Mouse (Mus musculus) intestine, embryonic 14.5 days (tissue): Measurements from ENCODE around the gene Fkbp5. TPM values are rescaled to one million over a fixed set of nuclear protein-coding genes. Genes with fewer than 3 reads are reported as not detected.

Experiments used
- ATAC-seq: fragments of 200-750 bp; cut with Nextera tagmentation; replicated peaks from 2 replicates; pipeline ENCODE4 v1.8.0; 2017; ENCODE audit warnings: low read depth, moderate number of reproducible peaks, moderate TSS enrichment, moderate library complexity; ENCODE audit not compliant: low FRiP score, low TSS enrichment
- DNase-seq: peaks from one replicate; pipeline ENCODE4 v3.0.0-alpha.2; 2018; ENCODE audit warnings: low spot score
- H3K27ac ChIP-seq: fragments of 300-500 bp; sonication (generic); 2 replicates; pipeline ENCODE4 v1.5.1; 2014; ENCODE audit warnings: low read depth, mild to moderate bottlenecking, control low read depth
- H3K27me3 ChIP-seq: fragments of 300-500 bp; sonication (generic); replicated peaks from 2 replicates; pipeline ENCODE4 v1.6.1; 2014; ENCODE audit warnings: low read length, control low read depth; ENCODE audit not compliant: control insufficient read depth, insufficient read depth
- H3K36me3 ChIP-seq: fragments of 300-500 bp; sonication (generic); 2 replicates; pipeline ENCODE4 v1.6.1; 2014; ENCODE audit warnings: low read length, control low read depth; ENCODE audit not compliant: control insufficient read depth, insufficient read depth
- H3K4me1 ChIP-seq: fragments of 300-500 bp; sonication (generic); replicated peaks from 2 replicates; pipeline ENCODE4 v1.6.1; 2014; ENCODE audit warnings: low read length, control low read depth, mixed read lengths; ENCODE audit not compliant: control insufficient read depth, insufficient read depth
- H3K4me2 ChIP-seq: fragments of 300-500 bp; sonication (generic); 2 replicates; pipeline ENCODE4 v1.6.1; 2014; ENCODE audit warnings: low read length
- H3K4me3 ChIP-seq: fragments of 300-500 bp; sonication (generic); 2 replicates; pipeline ENCODE4 v1.5.1; 2014; ENCODE audit warnings: low read depth, low read length, control low read depth, mixed read lengths
- H3K9ac ChIP-seq: fragments of 300-500 bp; sonication (generic); 2 replicates; pipeline ENCODE4 v1.6.1; 2014; ENCODE audit warnings: mild to moderate bottlenecking, low read length
- H3K9me3 ChIP-seq: fragments of 300-500 bp; sonication (generic); 2 replicates; pipeline ENCODE4 v1.6.1; 2016; ENCODE audit warnings: low read length, control low read depth; ENCODE audit not compliant: control insufficient read depth
- WGBS: fragments of 180-500 bp; shearing (Covaris S2); extraction: QIAGEN DNeasy Blood & Tissue Kit; methylation state at CpG from one replicate; pipeline ENCODE4 v1.1.7; 2014; 5-methylcytosine and 5-hydroxymethylcytosine counted together
- polyA plus RNA-seq: library from polyadenylated mRNA; unstranded; fragments of >200 nt; fragmentation: Nextera tagmentation; extraction: Ambion mirVana; gene quantifications from 2 replicates; pipeline ENCODE4 v1.2.1, GENCODE M21; 2014

Fkbp5 gene
- polyA plus RNA-seq, 1 experiment from 2014 or later = 8.7 TPM

DNA sequence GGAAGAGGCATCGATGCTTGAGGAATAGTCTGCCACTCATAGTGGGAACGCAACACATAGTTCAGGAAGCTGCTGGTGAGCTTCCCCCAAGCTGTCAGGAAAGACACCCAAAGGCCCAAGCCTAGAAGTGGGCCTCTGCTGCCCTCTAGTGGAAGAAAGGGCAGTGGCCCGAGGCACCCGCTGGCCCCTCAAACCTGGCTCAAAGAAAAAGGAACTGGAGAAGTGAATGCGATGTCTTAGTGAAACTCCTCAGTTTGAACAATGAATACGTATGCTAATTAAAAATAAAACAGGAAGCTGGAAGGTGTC, 10.7 kb upstream of the Fkbp5 start:
- peak overlapping the region; percentile 39 for H3K4me2 ChIP-seq
- 0 out of 2 replicates have a peak, but pooled peaks have one; percentile 37 for ATAC-seq
- H3K27ac ChIP-seq = no peak overlapping the region

DNA sequence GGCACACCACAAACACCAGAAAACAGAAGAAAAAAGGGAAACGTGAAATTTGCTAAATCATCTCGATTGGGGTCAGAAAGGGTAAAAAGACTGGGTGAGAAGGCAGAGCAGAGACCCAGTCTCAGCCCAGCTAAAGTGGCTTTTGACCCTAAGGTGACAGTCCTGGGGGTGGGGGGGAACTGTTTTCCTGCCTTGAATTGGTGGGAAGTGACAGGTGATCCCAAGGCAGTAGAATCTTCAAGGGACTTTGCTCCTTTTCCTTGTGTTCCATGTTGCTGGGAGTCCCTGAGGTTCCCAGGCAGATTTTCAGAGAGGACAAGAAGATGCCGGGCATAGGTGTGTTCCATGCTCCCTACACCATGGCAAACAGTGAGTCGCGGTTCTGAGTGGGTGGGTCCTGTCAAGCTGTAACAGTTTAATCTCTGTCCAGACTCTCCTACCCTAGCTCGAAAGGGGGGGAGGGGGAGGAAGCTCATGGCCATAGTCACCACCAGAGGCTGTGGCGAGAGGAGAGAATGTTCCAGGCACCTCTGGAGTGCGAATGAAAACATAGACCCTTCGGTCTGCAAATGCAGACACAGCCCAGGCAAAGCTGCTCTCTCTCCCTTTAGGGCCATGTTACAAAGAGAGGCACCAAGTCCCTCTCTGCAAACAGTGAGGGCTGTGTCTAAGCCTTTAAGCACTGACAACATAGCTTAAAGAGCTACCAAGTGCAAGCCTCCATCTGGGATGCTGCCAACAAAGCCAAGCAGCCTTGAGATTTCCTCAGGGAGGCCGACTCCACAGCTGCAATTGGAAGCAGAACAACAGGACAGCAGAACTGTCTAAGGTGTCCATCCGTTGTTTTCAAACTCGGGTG, 10.1 kb upstream of the Fkbp5 start:
- 41% methylated on average over 12 of the region's 12 CpGs for WGBS
- Histone ChIP-seq H3K4me3 (no peak overlapping the region), H3K27me3 (no peaks in the 10 kb centered on the region), H3K27ac (no peak overlapping the region), H3K4me1 (peaks cover 15% of the 10 kb centered on the region; the same call in 1 of the 2 replicates), H3K4me2 (peak overlapping the region; percentile 39), H3K9ac (0 out of 2 replicates have a peak overlapping the region, but pooled peaks have one; percentile 7), H3K9me3 (no peaks in the 10 kb centered on the region), H3K36me3 (no peaks in the 10 kb centered on the region)
- DNase-seq (no peak), ATAC-seq (no peak)

More for the DNA sequence above, 10.7 kb upstream of the Fkbp5 start:
- WGBS = 6% methylated on average over 6 of the region's 6 CpGs
- peak; percentile 96 for DNase-seq
- H3K9me3 ChIP-seq = no peaks in the 10 kb centered on the region
- no peak overlapping the region for H3K9ac ChIP-seq
- H3K27me3 ChIP-seq = no peaks in the 10 kb centered on the region
- H3K4me1 ChIP-seq = peaks cover 15% of the 10 kb centered on the region; the same call in 1 of the 2 replicates
- H3K4me3 ChIP-seq = no peak overlapping the region
- H3K36me3 ChIP-seq = no peaks in the 10 kb centered on the region

- Histone ChIP-seq H3K4me1 (peaks cover 22% of the 10 kb centered on the region), H3K9ac (no peak overlapping the region), H3K4me2 (no peak overlapping the region), H3K4me3 (no peak overlapping the region), H3K27me3 (0 out of 2 replicates have a peak, but pooled peaks cover 4% of the 10 kb centered on the region), H3K36me3 (no peaks in the 10 kb centered on the region), H3K27ac (no peak overlapping the region), H3K9me3 (no peaks in the 10 kb centered on the region)
- DNase-seq = no peak
- ATAC-seq = no peak
- WGBS = 72% methylated on average over 4 of the region's 4 CpGs
Observed at GRCm38 (mm10) chr17:28524831-28525430, 7.6 kb upstream of the Fkbp5 start.

DNA sequence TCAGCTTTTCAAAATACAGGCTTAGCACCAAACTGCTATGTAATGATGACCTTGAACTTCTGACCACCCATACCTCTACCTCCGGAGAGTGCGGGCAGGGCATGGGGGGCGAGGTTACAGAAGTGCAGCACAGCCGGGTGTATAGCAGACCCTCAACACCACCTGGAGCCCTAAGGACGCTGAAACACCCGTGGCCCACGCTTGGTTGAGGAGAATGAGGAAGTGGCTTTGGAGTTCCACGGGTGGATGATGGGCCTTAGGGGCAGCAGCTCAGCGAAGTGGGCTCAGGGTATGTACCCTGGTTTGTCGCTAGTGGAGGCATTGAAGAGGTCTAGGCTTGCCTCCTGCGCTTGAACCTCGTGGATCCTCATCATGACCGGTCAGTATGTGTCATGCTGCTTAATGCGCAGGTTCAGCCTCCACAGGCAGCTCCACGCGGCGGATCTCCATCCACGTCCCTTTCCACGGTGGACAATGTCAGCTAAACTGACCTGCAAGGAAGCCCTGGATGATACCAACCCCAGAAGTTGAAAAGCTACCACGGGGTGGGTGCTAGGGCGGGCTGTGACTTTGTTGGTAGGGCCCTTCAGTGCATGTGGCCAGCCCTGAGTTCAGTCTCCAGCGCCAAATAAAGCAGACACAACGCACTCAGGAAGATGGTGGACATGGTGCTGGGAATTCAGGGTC, 6.8 kb upstream of the Fkbp5 start:
- Histone ChIP-seq H3K4me1 (peaks cover 22% of the 10 kb centered on the region), H3K27ac (no peak overlapping the region), H3K9me3 (no peaks in the 10 kb centered on the region), H3K27me3 (0 out of 2 replicates have a peak, but pooled peaks cover 4% of the 10 kb centered on the region), H3K4me3 (0 out of 2 replicates have a peak overlapping the region, but pooled peaks have one; percentile 64), H3K4me2 (peak overlapping the region; percentile 86), H3K36me3 (no peaks in the 10 kb centered on the region), H3K9ac (no peak overlapping the region)
- DNase-seq (no peak), ATAC-seq (no peak)
- WGBS = 81% methylated on average over 23 of the region's 23 CpGs

- 10% methylated on average over 28 of the region's 28 CpGs for WGBS
- Histone ChIP-seq H3K27ac (peak overlapping the region; percentile 81), H3K36me3 (no peaks in the 10 kb centered on the region), H3K27me3 (0 out of 2 replicates have a peak, but pooled peaks cover 4% of the 10 kb centered on the region), H3K4me2 (peak overlapping the region; percentile 86), H3K4me3 (peak overlapping the region; percentile 64), H3K4me1 (peaks cover 26% of the 10 kb centered on the region), H3K9ac (peak overlapping the region; percentile 60), H3K9me3 (no peaks in the 10 kb centered on the region)
- DNase-seq (peak; percentile 81), ATAC-seq (peak; percentile 37)
Observed at GRCm38 (mm10) chr17:28523355-28524008, 6.2 kb upstream of the Fkbp5 start.

GRCm38 (mm10) chr17:28522623-28523354, 5.5 kb upstream of the Fkbp5 start:
- H3K9me3 ChIP-seq = no peaks in the 10 kb centered on the region
- H3K4me3 ChIP-seq = peak overlapping the region; percentile 64
- H3K4me2 ChIP-seq = peak overlapping the region; percentile 86
- no peaks in the 10 kb centered on the region for H3K36me3 ChIP-seq
- H3K9ac ChIP-seq = peak overlapping the region; percentile 60
- H3K27me3 ChIP-seq = 0 out of 2 replicates have a peak, but pooled peaks cover 4% of the 10 kb centered on the region
- peak overlapping the region; percentile 81 for H3K27ac ChIP-seq
- DNase-seq (peak; percentile 95), ATAC-seq (peak; percentile 73)
- peaks cover 27% of the 10 kb centered on the region for H3K4me1 ChIP-seq
- WGBS = under 1% methylated on average over 65 of the region's 66 CpGs

DNA sequence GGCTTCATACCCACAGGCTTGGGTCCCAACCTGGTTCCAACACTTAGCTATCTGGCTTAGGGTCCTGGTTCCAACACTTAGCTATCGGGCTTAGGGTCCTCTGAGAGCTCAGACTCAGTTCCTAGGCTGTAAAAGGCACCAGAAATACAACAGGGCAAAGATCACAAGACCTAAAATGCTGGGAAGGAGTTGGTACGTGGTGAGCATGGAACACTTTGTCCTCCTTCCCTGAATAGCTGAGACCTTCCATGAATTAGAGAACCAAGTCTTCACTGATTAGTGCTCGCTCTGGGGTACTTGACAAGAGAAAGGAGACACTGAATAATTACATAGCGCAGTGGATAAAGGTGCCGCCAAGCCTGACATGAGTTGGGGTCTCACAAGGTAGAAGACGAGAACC, 4.6 kb upstream of the Fkbp5 start:
- H3K36me3 ChIP-seq = no peaks in the 10 kb centered on the region
- H3K4me3 ChIP-seq = peak overlapping the region; percentile 64; the same call in 1 of the 2 replicates
- no peak overlapping the region; the same call in 1 of the 2 replicates for H3K27ac ChIP-seq
- peak overlapping the region; percentile 86 for H3K4me2 ChIP-seq
- H3K27me3 ChIP-seq = 0 out of 2 replicates have a peak, but pooled peaks cover 4% of the 10 kb centered on the region
- whole genome bisulfite sequencing = 29% methylated on average over 6 of the region's 6 CpGs
- H3K4me1 ChIP-seq = peaks cover 26% of the 10 kb centered on the region
- ATAC-seq = no peak
- peak; percentile 70 for DNase-seq
- no peaks in the 10 kb centered on the region for H3K9me3 ChIP-seq
- no peak overlapping the region for H3K9ac ChIP-seq
